Mouse (Mus musculus): ENCODE results near the gene Cks2. TPM values are rescaled to one million over a fixed set of nuclear protein-coding genes. Genes with fewer than 3 reads are reported as not detected.

The Cks2 gene
- polyA plus RNA-seq, 1 experiment from 2014 or later = 285 TPM

- H3K9ac ChIP-seq (ENCODE audit: low read depth, low read length) = no peak overlapping the region
- peaks cover 10% of the 10 kb centered on the region; the same call in 1 of the 2 replicates for H3K36me3 ChIP-seq (ENCODE audit: control insufficient read depth, insufficient read depth, low read length)
- no peak overlapping the region for H3K27ac ChIP-seq (replicated peaks; ENCODE audit: low read depth, low read length)
- no peak for DNase-seq (ENCODE audit: low spot score)
- 88% methylated on average over 3 of the region's 3 CpGs for WGBS
- no peaks in the 10 kb centered on the region for H3K27me3 ChIP-seq (replicated peaks; ENCODE audit: control insufficient read depth, insufficient read depth, low read length)
- H3K4me2 ChIP-seq (ENCODE audit: low read depth, low read length) = no peak overlapping the region
- no peak overlapping the region for H3K4me3 ChIP-seq (ENCODE audit: low read depth, low read length)
- H3K4me1 ChIP-seq (ENCODE audit: control insufficient read depth, insufficient read depth, low read length) = no peaks in the 10 kb centered on the region
- no peaks in the 10 kb centered on the region for H3K9me3 ChIP-seq (ENCODE audit: control insufficient read depth, low read length)
- ATAC-seq (ENCODE audit: low read depth) = no peak
Observed at GRCm38 (mm10) chr13:51698318-51698717, 53.3 kb downstream of the Cks2 start.

Other genes starting within 250 kb of the Cks2 start
- gene S1pr3, start 236.6 kb upstream of the Cks2 start, polyA plus RNA-seq (2014; fragmentation: Nextera tagmentation; extraction: Ambion mirVana) = 81.4 and 97.6 TPM in 2 replicates
- 1.3 and 1.5 TPM in 2 replicates for gene Shc3, start 75.8 kb upstream of the Cks2 start, polyA plus RNA-seq (2014; fragmentation: Nextera tagmentation; extraction: Ambion mirVana)
- 30.8 and 31.4 TPM in 2 replicates for gene Secisbp2, start 6.5 kb downstream of the Cks2 start, polyA plus RNA-seq (2014; fragmentation: Nextera tagmentation; extraction: Ambion mirVana)
- gene Sema4d, start 148.5 kb downstream of the Cks2 start, polyA plus RNA-seq (2014; fragmentation: Nextera tagmentation; extraction: Ambion mirVana) = 11.1 and 11.7 TPM in 2 replicates
- gene Gadd45g, start 201.4 kb downstream of the Cks2 start, polyA plus RNA-seq (2014; fragmentation: Nextera tagmentation; extraction: Ambion mirVana) = 53.3 and 57.3 TPM in 2 replicates